8 mouse cellular contexts compared by ENCODE assay signal in the genomic region with DNA sequence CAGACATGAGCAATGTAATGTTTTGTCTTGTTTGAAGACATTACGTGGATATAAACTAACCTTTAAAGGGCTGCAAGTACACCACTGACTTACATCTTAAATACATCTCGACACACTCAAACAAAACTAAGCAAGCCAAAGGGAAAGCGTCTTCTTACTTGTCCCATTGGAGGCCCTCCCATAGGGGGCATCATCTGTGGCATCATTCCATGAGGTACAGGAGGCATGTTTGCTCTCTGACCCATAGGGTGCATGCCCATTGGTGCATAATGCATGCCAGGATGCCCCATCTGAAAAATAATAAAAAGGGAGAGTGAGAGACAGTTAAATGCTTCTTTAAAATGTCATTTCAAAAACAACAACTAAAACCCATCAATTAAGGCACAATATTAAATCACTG. TPM values are rescaled to one million over a fixed set of nuclear protein-coding genes. Genes with fewer than 3 reads are reported as not detected.
DNase-seq lines count a peak whose midpoint lies in the region; ATAC-seq and TF ChIP-seq lines count a peak whose summit lies in the region.

No protein-coding gene starts in this region.

- TF ChIP-seq POLR2A in kidney, adult 2 months (IDR thresholded peaks at IDR 0.05; ENCODE audit: low read depth, low read length) = no peak

- H3K36me3 ChIP-seq in kidney, adult 2 months (ENCODE audit: control insufficient read depth, insufficient read depth, low read length) = no peaks in the 10 kb centered on the region
- peaks cover 23% of the 10 kb centered on the region for H3K36me3 ChIP-seq in G1E (replicated peaks)
- H3K36me3 ChIP-seq in intestine, embryonic 15.5 days = 0 out of 2 replicates have a peak, but pooled peaks cover 2% of the 10 kb centered on the region
- 0 out of 2 replicates have a peak, but pooled peaks cover 2% of the 10 kb centered on the region for H3K36me3 ChIP-seq in midbrain, postnatal 0 days (ENCODE audit: insufficient read depth, low read length)

- DNase-seq in kidney, adult 2 months = no peak
- no peak for DNase-seq in kidney, adult 9 months
- no peak for DNase-seq in G1E (ENCODE audit: low spot score)
- DNase-seq in embryo, embryonic 9.5 days (ENCODE audit: extremely low spot score) = peak; percentile 10
- peak; percentile 18 for DNase-seq in midbrain, postnatal 0 days (ENCODE audit: low spot score)
- DNase-seq in urinary bladder, adult 2 months (ENCODE audit: low spot score) = no peak

- no peak for ATAC-seq in G1E (ENCODE audit: extremely low read depth, insufficient number of reproducible peaks, low FRiP score, poor library complexity, severe bottlenecking)
- ATAC-seq in intestine, embryonic 15.5 days = no peak
- ATAC-seq in midbrain, postnatal 0 days (ENCODE audit: low FRiP score) = no peak
- no peak for ATAC-seq in erythroid progenitor cell, adult 5-6 weeks (replicated peaks; ENCODE audit: low FRiP score, poor library complexity, severe bottlenecking)

- H3K4me3 ChIP-seq in kidney, adult 2 months (ENCODE audit: insufficient read depth, low read depth, low read length) = 0 out of 2 replicates have a peak overlapping the region, but pooled peaks have one; percentile 3
- H3K4me3 ChIP-seq in G1E (ENCODE audit: low read depth, low read length) = peak overlapping the region; percentile 79
- H3K4me3 ChIP-seq in intestine, embryonic 15.5 days (replicated peaks) = peak overlapping the region; percentile 19; the same call in 1 of the 2 replicates
- H3K4me3 ChIP-seq in midbrain, postnatal 0 days (ENCODE audit: low read depth, low read length) = peak overlapping the region; percentile 59

- no peaks in the 10 kb centered on the region for H3K27me3 ChIP-seq in kidney, adult 2 months (replicated peaks; ENCODE audit: control insufficient read depth, insufficient read depth, low read length)
- H3K27me3 ChIP-seq in G1E (ENCODE audit: insufficient read depth, low read length) = no peaks in the 10 kb centered on the region
- no peaks in the 10 kb centered on the region for H3K27me3 ChIP-seq in intestine, embryonic 15.5 days (replicated peaks)
- H3K27me3 ChIP-seq in midbrain, postnatal 0 days (ENCODE audit: insufficient read depth, low read length) = no peaks in the 10 kb centered on the region

- TF ChIP-seq CTCF in kidney, adult 2 months (conservative IDR thresholded peaks at IDR 0.05; ENCODE audit: insufficient read depth, insufficient read length, low read depth, low read length) = no peak
- no peak for TF ChIP-seq CTCF in G1E (IDR thresholded peaks at IDR 0.05; ENCODE audit: low read depth, low read length)
- peak; percentile 47 for TF ChIP-seq CTCF in midbrain, postnatal 0 days (IDR thresholded peaks at IDR 0.05)

- H3K27ac ChIP-seq in kidney, adult 2 months (ENCODE audit: insufficient read depth, low read depth, low read length) = no peak overlapping the region
- H3K27ac ChIP-seq in intestine, embryonic 15.5 days = no peak overlapping the region
- no peak overlapping the region for H3K27ac ChIP-seq in midbrain, postnatal 0 days (ENCODE audit: low read depth, low read length)

- 71% methylated on average over 3 of the region's 3 CpGs for WGBS in kidney, adult 2 months
- 72% methylated on average over 3 of the region's 3 CpGs for WGBS in intestine, embryonic 15.5 days
- 68% methylated on average over 3 of the region's 3 CpGs for WGBS in midbrain, postnatal 0 days

- peak overlapping the region; percentile 50 for H3K4me2 ChIP-seq in intestine, embryonic 15.5 days (replicated peaks)
- peak overlapping the region; percentile 74 for H3K4me2 ChIP-seq in midbrain, postnatal 0 days (ENCODE audit: low read depth, low read length, poor library complexity, severe bottlenecking)

- H3K4me1 ChIP-seq in kidney, adult 2 months (ENCODE audit: control insufficient read depth, insufficient read depth, low read length) = 0 out of 2 replicates have a peak, but pooled peaks cover 5% of the 10 kb centered on the region
- H3K4me1 ChIP-seq in G1E (ENCODE audit: insufficient read depth, low read depth, low read length) = peaks cover 13% of the 10 kb centered on the region
- H3K4me1 ChIP-seq in intestine, embryonic 15.5 days (replicated peaks) = peaks cover 2% of the 10 kb centered on the region; the same call in 1 of the 2 replicates
- peaks cover 7% of the 10 kb centered on the region; the same call in 1 of the 2 replicates for H3K4me1 ChIP-seq in midbrain, postnatal 0 days (ENCODE audit: insufficient read depth, low read length)

- H3K9me3 ChIP-seq in G1E (replicated peaks) = no peaks in the 10 kb centered on the region
- no peaks in the 10 kb centered on the region for H3K9me3 ChIP-seq in intestine, embryonic 15.5 days
- H3K9me3 ChIP-seq in midbrain, postnatal 0 days (ENCODE audit: low read length) = no peaks in the 10 kb centered on the region

- no peak overlapping the region for H3K9ac ChIP-seq in intestine, embryonic 15.5 days
- H3K9ac ChIP-seq in midbrain, postnatal 0 days (replicated peaks; ENCODE audit: low read length, poor library complexity, severe bottlenecking) = no peak overlapping the region

RNA-seq across cellular contexts. Expression of a gene that starts 1.3 kb away (rescaled TPM):
- 13.8 and 16.4 TPM in 2 replicates for polyA plus RNA-seq in kidney, adult 2 months (2012; rRNA removed)
- total RNA-seq in G1E (2014; fragmentation: Nextera tagmentation) (215 and 218 TPM in 2 replicates), G1E (2017) (102 and 121 TPM in 2 replicates)
- polyA plus RNA-seq in G1E (2012) = 23.3 and 27.5 TPM in 2 replicates
- polyA plus RNA-seq in intestine, embryonic 15.5 days (2015; fragmentation: Nextera tagmentation; extraction: Ambion mirVana) = 144 and 151 TPM in 2 replicates
- 34.3 and 45.1 TPM in 2 replicates for total RNA-seq in midbrain, postnatal 0 days (2014; rRNA removed)
- polyA plus RNA-seq in midbrain, postnatal 0 days (2015; fragmentation: Nextera tagmentation; extraction: Ambion mirVana) = 76.9 and 92.9 TPM in 2 replicates
- 63.1 and 83.8 TPM in 2 replicates for total RNA-seq in erythroid progenitor cell, adult 5-6 weeks (2015; ENCODE audit: low replicate concordance)
- 80.0 and 130 TPM in 2 replicates for total RNA-seq in erythroid progenitor cell, adult 5-6 weeks (2017; ENCODE audit: low replicate concordance)
- 20.3 and 24.2 TPM in 2 replicates for polyA plus RNA-seq in urinary bladder, adult 2 months (2012; rRNA removed)

RNA-seq across cellular contexts. Expression of a gene that starts 1.7 kb away (rescaled TPM):
- polyA plus RNA-seq in kidney, adult 2 months (2012; rRNA removed) = 7.9 and 8.1 TPM in 2 replicates
- total RNA-seq in G1E (2014; fragmentation: Nextera tagmentation) (39.6 and 54.3 TPM in 2 replicates), G1E (2017) (53.7 and 72.1 TPM in 2 replicates)
- 66.0 and 75.4 TPM in 2 replicates for polyA plus RNA-seq in G1E (2012)
- 37.8 and 42.3 TPM in 2 replicates for polyA plus RNA-seq in intestine, embryonic 15.5 days (2015; fragmentation: Nextera tagmentation; extraction: Ambion mirVana)
- total RNA-seq in midbrain, postnatal 0 days (2014; rRNA removed) = 20.3 and 23.7 TPM in 2 replicates
- polyA plus RNA-seq in midbrain, postnatal 0 days (2015; fragmentation: Nextera tagmentation; extraction: Ambion mirVana) = 15.6 and 16.0 TPM in 2 replicates
- 46.9 and 60.8 TPM in 2 replicates for total RNA-seq in erythroid progenitor cell, adult 5-6 weeks (2015; ENCODE audit: low replicate concordance)
- total RNA-seq in erythroid progenitor cell, adult 5-6 weeks (2017; ENCODE audit: low replicate concordance) = 32.6 and 49.7 TPM in 2 replicates
- 17.9 and 18.8 TPM in 2 replicates for polyA plus RNA-seq in urinary bladder, adult 2 months (2012; rRNA removed)

Comparison
In these comparisons a context has a peak if more than half of its experiments do, and no peak if none do; other contexts are left out.
1. DNase-seq: peak in embryo, embryonic 9.5 days (single experiment) and midbrain, postnatal 0 days (single experiment); none in kidney, adult 2 months (single experiment), kidney, adult 9 months (single experiment), G1E (single experiment) and urinary bladder, adult 2 months (single experiment).
2. H3K4me3 ChIP-seq: peak in every context shown above with its lines; median percentile 79 in G1E; 59 in midbrain, postnatal 0 days; 19 in intestine, embryonic 15.5 days; 3 in kidney, adult 2 months.